Mouse (Mus musculus): ENCODE measurements at regions not wholly inside any gene's neighbourhood (a gene's known extent, or its start where the extent isn't known, plus 50 kb on each side); places are given as distances from the start of the nearest gene placed in this dataset.

DNA sequence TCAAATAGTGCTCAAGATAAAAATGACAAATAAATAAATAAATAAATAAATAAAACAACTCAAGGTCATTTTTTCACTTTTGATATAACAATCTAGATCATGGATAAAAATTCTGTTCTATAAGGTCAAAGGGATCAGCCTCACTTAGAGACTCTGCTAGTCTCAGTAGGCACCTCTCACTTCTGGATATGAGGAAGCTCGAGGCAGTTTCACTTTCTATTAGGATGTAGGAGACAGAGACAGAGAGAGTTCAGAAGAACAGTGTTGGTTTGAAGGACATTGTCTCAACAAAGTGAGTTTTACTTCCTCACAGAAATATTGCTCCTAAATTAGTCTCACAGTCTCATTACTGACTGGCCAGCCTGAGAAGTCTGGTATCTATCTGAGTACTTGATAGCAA lies 458.9 kb downstream of the Trib2 start:
- Histone ChIP-seq H3K27me3 (replicated peaks) (no peaks in the 10 kb centered on the region), H3K79me2 (replicated peaks; ENCODE audit: control insufficient read depth, extremely low read depth, insufficient read depth, poor library complexity, severe bottlenecking) (no peaks in the 10 kb centered on the region), H3K9ac (ENCODE audit: insufficient read depth, low read depth) (no peak overlapping the region), H3K27ac (ENCODE audit: insufficient read depth, low read depth) (no peak overlapping the region), H3K36me3 (replicated peaks in 1 of 2; ENCODE audit: control insufficient read depth in 1 of 2, insufficient read depth in 1 of 2, low read length in 1 of 2) (no peaks in the 10 kb centered on the region), H3K9me3 (replicated peaks; ENCODE audit: low read length) (no peaks in the 10 kb centered on the region), H3K4me1 (ENCODE audit: control insufficient read depth in 1 of 2, insufficient read depth in 2 of 2) (peaks cover 0 to 6% of the 10 kb centered on the region in 2 experiments; a peak in 2 of 4 replicates), H3K4me2 (ENCODE audit: insufficient read depth, low read depth, poor library complexity, severe bottlenecking) (no peak overlapping the region), H3K4me3 (replicated peaks in 1 of 3; ENCODE audit: low read depth in 2 of 3, low read length in 2 of 3, poor library complexity in 1 of 3) (no peak overlapping the region)
- dilution Hi-C loops (cut with MboI; ENCODE audit: extremely low pct_ligation_motif_present, extremely low pct_unique_long_range_greater_than_20kb, low sequenced_read_pairs) (no loop called here), in situ Hi-C loops (cut with MboI; ENCODE audit: low pct_ligation_motif_present, low pct_unique_long_range_greater_than_20kb, low sequenced_read_pairs) (no loop called here)
- peak; percentile 64 for DNase-seq (ENCODE audit: extremely low read depth)
- no peak for TF ChIP-seq SMC3 (IDR thresholded peaks at IDR 0.05; ENCODE audit: low read depth, low read length)
- no peak for TF ChIP-seq RAD21 (IDR thresholded peaks at IDR 0.05; ENCODE audit: low read depth, low read length)
- no peak for TF ChIP-seq USF1 (IDR thresholded peaks at IDR 0.05; ENCODE audit: low read depth, low read length)
- no peak for TF ChIP-seq MAZ (IDR thresholded peaks at IDR 0.05; ENCODE audit: low read depth, low read length)
- TF ChIP-seq TBP (conservative IDR thresholded peaks at IDR 0.05; ENCODE audit: low read depth, low read length) = no peak
- TF ChIP-seq ZNF384 (IDR thresholded peaks at IDR 0.05; ENCODE audit: low read depth, low read length) = no peak
- no peak for TF ChIP-seq HCFC1 (IDR thresholded peaks at IDR 0.05; ENCODE audit: low read depth, low read length)
- TF ChIP-seq SIN3A (IDR thresholded peaks at IDR 0.05; ENCODE audit: low read length) = no peak
- TF ChIP-seq IRF4 (IDR thresholded peaks at IDR 0.05; ENCODE audit: low read depth, low read length) = peak; percentile 49; the same call in 1 of the 2 replicates
- TF ChIP-seq EP300 (IDR thresholded peaks at IDR 0.05; ENCODE audit: low read length) = peak; percentile 70
- TF ChIP-seq ELF1 (IDR thresholded peaks at IDR 0.05; ENCODE audit: low read depth, low read length) = no peak
- TF ChIP-seq JUND (conservative IDR thresholded peaks at IDR 0.05; ENCODE audit: low read depth, low read length) = no peak
- no peak for TF ChIP-seq PAX5 (IDR thresholded peaks at IDR 0.05; ENCODE audit: low read length)
- no peak for TF ChIP-seq NELFE (IDR thresholded peaks at IDR 0.05; ENCODE audit: low read depth, low read length)

DNA sequence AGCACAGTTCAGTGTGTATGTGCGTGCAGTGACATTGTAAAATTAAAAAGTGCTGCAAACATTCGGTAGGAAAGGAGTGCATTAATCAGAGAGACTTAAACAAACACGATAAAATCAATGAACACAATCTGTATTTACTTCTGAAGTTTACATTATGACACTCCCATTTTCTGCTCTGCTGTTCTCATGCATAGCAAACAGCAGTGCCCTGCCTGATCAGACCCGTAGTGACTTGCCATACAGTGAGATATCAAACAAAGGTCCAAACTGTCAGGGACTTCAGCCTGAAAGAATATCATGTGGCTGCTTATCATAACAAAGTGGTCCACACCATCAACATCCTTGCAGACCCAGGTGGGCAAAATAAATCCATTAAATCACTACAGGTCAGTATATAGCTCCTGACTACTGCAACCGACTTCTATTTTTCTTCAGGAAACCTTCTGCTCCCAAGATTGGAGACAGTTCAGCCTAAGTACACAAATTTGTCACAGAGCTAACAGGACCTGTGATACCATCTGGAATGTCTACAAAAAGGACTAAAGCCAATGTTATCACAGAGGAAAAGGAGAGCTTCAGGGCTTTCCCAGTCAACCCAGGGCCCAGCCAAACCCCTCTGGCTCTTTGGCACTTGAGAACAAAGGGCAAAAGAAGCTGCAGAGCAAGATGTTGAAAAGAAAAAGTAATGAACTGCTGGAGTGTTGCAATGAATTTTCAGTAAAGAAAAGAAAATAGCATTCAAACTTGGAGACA lies 495.8 kb downstream of the Trib2 start:
- dilution Hi-C loops (cut with MboI; ENCODE audit: extremely low pct_ligation_motif_present, extremely low pct_unique_long_range_greater_than_20kb, low sequenced_read_pairs) = no loop called here
- no peak overlapping the region for H3K4me2 ChIP-seq (ENCODE audit: insufficient read depth, low read depth, poor library complexity, severe bottlenecking)
- no peak overlapping the region for H3K4me3 ChIP-seq (replicated peaks in 1 of 3; ENCODE audit: low read depth in 2 of 3, low read length in 2 of 3, poor library complexity in 1 of 3)

More for the DNA sequence above, 495.8 kb downstream of the Trib2 start:
- Histone ChIP-seq H3K27me3 (replicated peaks) (no peaks in the 10 kb centered on the region), H3K9ac (ENCODE audit: insufficient read depth, low read depth) (no peak overlapping the region), H3K4me1 (ENCODE audit: control insufficient read depth in 1 of 2, insufficient read depth in 2 of 2) (no peaks in the 10 kb centered on the region), H3K36me3 (replicated peaks in 1 of 2; ENCODE audit: control insufficient read depth in 1 of 2, insufficient read depth in 1 of 2, low read length in 1 of 2) (no peaks in the 10 kb centered on the region), H3K79me2 (replicated peaks; ENCODE audit: control insufficient read depth, extremely low read depth, insufficient read depth, poor library complexity, severe bottlenecking) (no peaks in the 10 kb centered on the region), H3K9me3 (replicated peaks; ENCODE audit: low read length) (no peaks in the 10 kb centered on the region), H3K27ac (ENCODE audit: insufficient read depth, low read depth) (no peak overlapping the region)
- DNase-seq (ENCODE audit: extremely low read depth) = no peak
- in situ Hi-C loops (cut with MboI; ENCODE audit: low pct_ligation_motif_present, low pct_unique_long_range_greater_than_20kb, low sequenced_read_pairs) = no loop called here
- TF ChIP-seq HCFC1 (IDR thresholded peaks at IDR 0.05; ENCODE audit: low read depth, low read length) = no peak
- TF ChIP-seq PAX5 (IDR thresholded peaks at IDR 0.05; ENCODE audit: low read length) = no peak
- no peak for TF ChIP-seq CHD2 (IDR thresholded peaks at IDR 0.05; ENCODE audit: low read length)
- TF ChIP-seq NRF1 (IDR thresholded peaks at IDR 0.05; ENCODE audit: low read depth, low read length) = no peak
- no peak for TF ChIP-seq ELF1 (IDR thresholded peaks at IDR 0.05; ENCODE audit: low read depth, low read length)
- TF ChIP-seq MXI1 (IDR thresholded peaks at IDR 0.05; ENCODE audit: low read depth, low read length) = no peak
- no peak for TF ChIP-seq ZMIZ1 (IDR thresholded peaks at IDR 0.05; ENCODE audit: low read depth, low read length)
- TF ChIP-seq IRF4 (IDR thresholded peaks at IDR 0.05; ENCODE audit: low read depth, low read length) = no peak
- TF ChIP-seq ZNF384 (IDR thresholded peaks at IDR 0.05; ENCODE audit: low read depth, low read length) = no peak
- no peak for TF ChIP-seq JUN (IDR thresholded peaks at IDR 0.05; ENCODE audit: insufficient read depth, low read depth, low read length)
- TF ChIP-seq SMC3 (IDR thresholded peaks at IDR 0.05; ENCODE audit: low read depth, low read length) = no peak
- TF ChIP-seq RCOR1 (conservative IDR thresholded peaks at IDR 0.05; ENCODE audit: low read depth, low read length) = no peak
- no peak for TF ChIP-seq POLR2AphosphoS2 (IDR thresholded peaks at IDR 0.05; ENCODE audit: low read depth, low read length)
- no peak for TF ChIP-seq EP300 (IDR thresholded peaks at IDR 0.05; ENCODE audit: low read length)
- no peak for TF ChIP-seq USF1 (IDR thresholded peaks at IDR 0.05; ENCODE audit: low read depth, low read length)
- no peak for TF ChIP-seq MAFK (IDR thresholded peaks at IDR 0.05; ENCODE audit: insufficient replicate concordance, low read length)
- no peak for TF ChIP-seq KAT2A (IDR thresholded peaks at IDR 0.05; ENCODE audit: insufficient replicate concordance, low read length)
- TF ChIP-seq E2F4 (IDR thresholded peaks at IDR 0.05; ENCODE audit: insufficient replicate concordance, low read depth, low read length) = no peak
- TF ChIP-seq MAX (IDR thresholded peaks at IDR 0.05; ENCODE audit: low read length) = no peak
